Mouse (Mus musculus) heart, postnatal 10 days (tissue): ENCODE data around the gene Sh3bp1. TPM values are rescaled to one million over a fixed set of nuclear protein-coding genes. Genes with fewer than 3 reads are reported as not detected.
A peak's percentile ranks its signal among the peaks of the same experiment; 100 is the strongest.

ENCODE experiments used
- DNase-seq, 2 experiments: peaks; one replicate each; pipeline ENCODE4 v3.0.0; 2021
- intact Hi-C: fragments of 180-260 bp; cut with DNase I; formaldehyde crosslinking; loops from one replicate; pipeline ENCODE4 v1.15.1; 2025
- total RNA-seq, 2 experiments: library from RNA; stranded (reverse); gene quantifications; 2 replicates each; pipeline ENCODE4 v1.2.3; 2021

Sh3bp1 gene
- 1 to 10 TPM; 6.3 to 8.2 TPM for total RNA-seq

GRCm38 (mm10) chr15:78899740-78900584, at the start of gene Sh3bp1:
Gene Sh3bp1 (plus strand): TSS chr15:78899768.
- peak; percentile 73 to 75 for DNase-seq
- intact Hi-C loops, result loop anchor here (5.0 kb wide), 1 partner anchor 117 kb away; no protein-coding TSS in a partner anchor

GRCm38 (mm10) chr15:78850059-78850824, 49.3 kb upstream of the Sh3bp1 start:
- intact Hi-C loops, result loop anchor here (5.0 kb wide), 1 partner anchor 33 kb away; no protein-coding TSS in a partner anchor
- DNase-seq, result no peak

GRCm38 (mm10) chr15:78850944-78851343, 48.6 kb upstream of the Sh3bp1 start:
- DNase-seq, result no peak
- intact Hi-C loops, result loop anchor here (5.0 kb wide), 1 partner anchor 34 kb away; no protein-coding TSS in a partner anchor

- peak; percentile 94 to 96 for DNase-seq
- intact Hi-C loops, result loop anchor here (2.0 to 5.0 kb wide), 2 partner anchors 15 to 34 kb away; no protein-coding TSS in a partner anchor
Measured at GRCm38 (mm10) chr15:78851505-78852153, 47.9 kb upstream of the Sh3bp1 start.

- intact Hi-C loops, result no loop called here
- no peak for DNase-seq
Measured at GRCm38 (mm10) chr15:78855303-78855965, 44.1 kb upstream of the Sh3bp1 start, which contains the start of gene Lgals2. Gene Lgals2 (minus strand): TSS chr15:78855529.

GRCm38 (mm10) chr15:78857009-78857408, 42.6 kb upstream of the Sh3bp1 start:
- no peak for DNase-seq
- intact Hi-C loops, result no loop called here

GRCm38 (mm10) chr15:78859311-78859710, 40.3 kb upstream of the Sh3bp1 start:
- intact Hi-C loops, result no loop called here
- no peak for DNase-seq

- no peak for DNase-seq
- intact Hi-C loops, result no loop called here
Measured at GRCm38 (mm10) chr15:78859714-78860113, 39.9 kb upstream of the Sh3bp1 start.

- intact Hi-C loops, result no loop called here
- DNase-seq, result no peak
Measured at GRCm38 (mm10) chr15:78862280-78862679, 37.3 kb upstream of the Sh3bp1 start.

- intact Hi-C loops, result no loop called here
- DNase-seq, result no peak
Measured at GRCm38 (mm10) chr15:78863154-78863553, 36.4 kb upstream of the Sh3bp1 start.

- intact Hi-C loops, result no loop called here
- DNase-seq, result peak in 1 of 2 experiments; percentile 40
Measured at GRCm38 (mm10) chr15:78863852-78864253, 35.7 kb upstream of the Sh3bp1 start.

GRCm38 (mm10) chr15:78868398-78868797, 31.2 kb upstream of the Sh3bp1 start:
- intact Hi-C loops, result loop anchor here (5.0 kb wide), 1 partner anchor 246 kb away; no protein-coding TSS in a partner anchor
- DNase-seq, result peak; percentile 65 to 68

- DNase-seq, result no peak
- intact Hi-C loops, result loop anchor here (1.0 to 5.0 kb wide), 2 partner anchors 43 to 247 kb away; no protein-coding TSS in a partner anchor
Measured at GRCm38 (mm10) chr15:78868826-78869233, 30.7 kb upstream of the Sh3bp1 start.

- DNase-seq, result peak; percentile 60 to 73
- intact Hi-C loops, result loop anchor here (1.0 to 5.0 kb wide), 2 partner anchors 43 to 247 kb away; no protein-coding TSS in a partner anchor
Measured at GRCm38 (mm10) chr15:78869775-78870174, 29.8 kb upstream of the Sh3bp1 start.

GRCm38 (mm10) chr15:78872021-78872608, 27.5 kb upstream of the Sh3bp1 start:
- intact Hi-C loops, result no loop called here
- no peak for DNase-seq

- intact Hi-C loops, result no loop called here
- no peak for DNase-seq
Measured at GRCm38 (mm10) chr15:78873803-78874435, 25.6 kb upstream of the Sh3bp1 start.

- intact Hi-C loops, result no loop called here
- no peak for DNase-seq
Measured at GRCm38 (mm10) chr15:78874989-78875388, 24.6 kb upstream of the Sh3bp1 start.

- DNase-seq, result no peak
- intact Hi-C loops, result no loop called here
Measured at GRCm38 (mm10) chr15:78875537-78875936, 24.0 kb upstream of the Sh3bp1 start.

GRCm38 (mm10) chr15:78876258-78876696, 23.3 kb upstream of the Sh3bp1 start:
- intact Hi-C loops, result no loop called here
- DNase-seq, result peak; percentile 85 to 90
